Mouse (Mus musculus) adrenal gland, postnatal 25 days (tissue): Measurements from ENCODE around the gene Mapk7. TPM values are rescaled to one million over a fixed set of nuclear protein-coding genes. Genes with fewer than 3 reads are reported as not detected.

Experiments used
- DNase-seq: peaks from one replicate; pipeline ENCODE4 v3.0.0; 2021; ENCODE audit warnings: mixed read lengths
- long read RNA-seq: library from polyadenylated mRNA; stranded (forward); transcript quantifications from one replicate; pipeline ENCODE4 v2.0.0, GENCODE M21; 2021
- total RNA-seq: library from RNA; stranded (reverse); gene quantifications from 2 replicates; pipeline ENCODE4 v1.2.3, GENCODE M21; 2021

Gene Mapk7
- total RNA-seq, result 21.6 and 23.9 TPM in 2 replicates
- long read RNA-seq, partial matches to known transcripts, result 5 of 10 reads
- long read RNA-seq, other reads (novel, unspliced or antisense), result 5 of 10 reads

DNA sequence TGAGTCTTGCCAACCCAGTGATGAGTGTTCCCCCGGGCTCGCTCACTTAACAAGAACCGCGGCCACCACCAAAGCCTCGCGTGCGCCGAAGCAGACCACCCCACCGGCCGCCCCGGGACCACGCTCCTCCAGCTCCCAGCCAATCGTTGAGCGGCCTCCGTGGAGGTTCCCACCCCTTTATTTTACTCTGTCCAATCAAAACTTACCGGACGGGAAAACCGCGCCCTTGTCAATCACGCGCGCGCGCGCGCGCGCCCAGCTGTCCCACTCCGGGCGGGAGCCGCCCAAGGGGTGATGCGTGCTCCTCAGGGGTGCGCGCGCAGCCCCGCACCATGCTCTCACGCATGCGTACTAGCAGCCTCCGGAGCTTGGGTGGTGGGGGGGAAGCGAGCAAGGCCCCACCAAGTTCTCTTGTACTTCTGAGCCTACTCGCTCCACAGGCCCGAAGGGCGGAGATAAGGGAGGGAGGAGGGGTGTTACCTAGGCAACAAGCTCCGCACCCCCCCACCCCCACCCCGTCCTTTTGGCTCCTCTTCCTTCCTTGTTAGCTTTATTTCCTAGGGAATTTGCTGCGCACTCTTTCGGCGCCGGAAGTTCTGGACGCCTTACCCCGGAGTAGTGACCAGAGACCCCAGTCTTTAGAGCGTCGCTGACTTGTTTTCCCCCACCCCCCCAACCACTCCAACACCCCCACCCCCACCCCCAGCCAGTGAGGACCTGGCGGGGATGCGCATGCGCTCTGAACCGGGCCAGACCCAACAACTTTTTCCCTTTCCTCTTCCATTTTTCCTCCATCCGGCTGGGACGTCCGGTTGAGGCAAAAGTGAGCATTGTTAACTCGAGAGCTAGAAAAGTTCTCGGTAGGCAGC, at the start of gene Mapk7:
Mapk7 (minus strand) TSS at position 278 of the 869 bp plus-strand sequence.
- peak; percentile 97 for DNase-seq

DNA sequence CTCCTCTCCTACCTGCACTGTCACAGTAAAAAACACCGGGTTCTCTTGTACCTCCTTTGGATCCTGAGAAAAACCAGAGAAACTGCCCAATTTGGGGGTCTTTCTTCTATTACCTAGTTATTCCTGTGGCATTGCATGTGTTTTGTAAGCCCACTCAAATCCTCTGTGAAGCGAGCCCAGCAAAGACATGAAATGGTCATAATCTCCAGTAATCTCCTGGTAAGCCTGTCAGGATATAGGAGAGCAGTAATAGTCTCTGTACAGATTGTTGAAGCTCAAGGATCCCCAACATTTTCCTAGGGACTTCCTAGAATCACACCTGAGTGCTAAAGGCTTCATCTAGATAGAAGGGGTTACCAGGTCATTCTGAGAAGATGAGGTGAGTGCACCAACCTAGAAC, 46.9 kb upstream of the Mapk7 start:
- no peak for DNase-seq

DNA sequence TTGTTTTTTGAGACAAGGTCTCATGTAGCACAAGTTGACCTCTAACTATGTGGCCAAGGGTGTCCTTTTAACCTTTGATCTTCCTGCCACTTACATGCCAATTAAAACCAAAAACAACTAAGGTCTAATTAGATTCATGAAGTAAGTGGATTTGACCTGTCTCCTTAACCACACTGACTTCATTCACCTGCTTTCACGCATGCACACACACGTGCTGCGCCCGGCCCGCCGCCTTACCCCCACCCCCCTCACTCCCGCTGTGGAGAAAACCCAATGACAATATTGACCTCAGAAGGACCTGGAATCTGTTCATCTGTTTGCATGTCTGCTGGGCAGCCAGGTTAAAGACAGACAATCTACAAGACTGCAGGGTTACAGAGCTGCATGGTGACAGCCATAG, 46.4 kb upstream of the Mapk7 start:
- DNase-seq, result no peak

DNA sequence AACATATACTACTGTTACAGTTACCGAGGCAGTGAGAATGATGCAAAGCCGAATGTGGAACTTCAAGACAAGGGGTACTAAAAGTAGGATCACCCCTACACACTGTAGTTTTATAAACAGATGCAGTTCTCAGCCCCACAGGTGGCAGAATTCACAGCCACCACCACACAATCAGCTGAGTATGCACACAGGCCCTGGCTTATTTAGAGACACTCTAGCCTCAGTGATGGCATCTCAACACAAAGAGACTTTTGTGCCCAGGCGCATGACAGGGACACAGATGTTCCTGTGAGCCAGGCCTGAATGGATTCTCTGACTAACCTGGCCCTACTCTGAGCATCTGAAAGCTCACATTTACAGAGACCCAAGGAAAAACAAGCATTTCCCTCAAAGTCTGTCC, 43.2 kb upstream of the Mapk7 start:
- DNase-seq, result no peak

DNA sequence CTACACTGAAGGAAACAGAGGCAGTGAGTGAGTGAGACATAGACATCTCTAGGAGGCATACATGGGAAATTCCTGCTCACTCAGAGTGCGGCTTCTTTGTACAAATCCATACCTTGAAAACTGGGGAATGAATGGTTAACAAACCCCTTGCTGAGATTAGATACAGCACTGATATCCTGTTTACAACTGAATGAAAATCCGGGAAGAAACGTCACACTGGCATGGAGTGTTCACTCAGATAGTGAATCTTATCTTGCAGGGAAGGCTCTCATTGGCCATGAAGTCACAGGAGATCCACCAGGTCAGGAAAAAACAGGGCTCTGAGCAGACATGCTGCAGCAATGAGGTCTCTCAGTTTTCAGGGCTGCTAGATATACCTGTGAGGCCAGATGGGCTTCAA, 42.7 kb upstream of the Mapk7 start:
- DNase-seq, result no peak

DNA sequence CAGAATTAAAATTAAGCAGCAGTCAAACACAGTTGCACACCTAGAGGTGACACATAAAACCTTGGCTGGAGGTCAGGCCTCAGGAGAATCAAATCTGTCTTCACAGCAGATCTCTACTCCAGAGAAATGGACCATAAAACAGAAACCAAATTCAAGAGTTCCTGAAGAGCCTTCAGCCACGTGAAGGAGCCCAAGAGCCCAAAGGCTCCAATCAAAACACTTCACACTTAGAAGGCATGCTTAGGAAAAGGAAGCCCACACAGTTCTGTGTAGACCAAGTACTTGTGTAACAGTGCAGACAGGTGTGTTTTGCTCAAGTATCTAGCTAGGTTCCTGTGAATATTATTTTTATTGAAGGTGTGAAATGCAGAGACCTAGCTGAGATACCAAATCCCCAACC, 41.3 kb upstream of the Mapk7 start:
- no peak for DNase-seq

DNA sequence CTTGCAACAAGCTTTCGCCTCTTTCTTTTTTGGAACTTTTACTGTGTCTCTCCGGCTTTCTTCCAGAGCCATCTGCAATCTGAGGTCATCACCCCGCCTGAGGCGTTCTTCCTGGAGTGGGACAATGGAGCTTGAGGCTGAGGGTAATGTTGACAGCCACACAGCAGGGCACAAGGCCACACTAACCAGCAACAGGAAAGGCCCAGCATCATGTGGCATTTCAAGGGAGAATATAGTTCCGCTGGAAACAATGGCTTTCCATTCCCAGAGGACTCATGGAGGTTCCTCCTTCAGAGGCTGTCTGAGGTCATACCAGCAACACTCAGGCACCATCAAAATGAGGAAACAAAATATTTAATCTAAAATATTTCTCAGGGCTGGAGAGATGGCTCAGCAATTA, 39.4 kb upstream of the Mapk7 start:
- DNase-seq, result peak; percentile 16

DNA sequence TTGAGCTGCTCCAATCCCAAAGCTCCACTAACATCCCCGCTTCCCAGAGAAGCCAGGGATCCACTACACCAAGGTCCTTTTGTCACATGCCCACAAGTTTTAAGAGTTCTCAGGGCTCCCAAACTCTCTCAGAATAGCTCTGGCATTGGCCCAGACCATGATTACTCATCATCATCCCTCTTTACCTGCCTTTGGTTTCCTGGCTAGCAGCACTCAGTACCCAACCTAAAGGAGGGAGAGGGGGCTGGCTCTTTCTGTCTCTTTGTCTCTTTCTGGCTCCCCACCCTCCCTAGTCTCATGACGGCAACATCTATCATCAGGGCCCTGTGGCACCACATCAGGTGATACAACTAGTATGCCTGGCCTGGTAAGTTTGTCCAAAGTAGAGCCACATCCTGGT, 38.6 kb upstream of the Mapk7 start:
- no peak for DNase-seq

DNA sequence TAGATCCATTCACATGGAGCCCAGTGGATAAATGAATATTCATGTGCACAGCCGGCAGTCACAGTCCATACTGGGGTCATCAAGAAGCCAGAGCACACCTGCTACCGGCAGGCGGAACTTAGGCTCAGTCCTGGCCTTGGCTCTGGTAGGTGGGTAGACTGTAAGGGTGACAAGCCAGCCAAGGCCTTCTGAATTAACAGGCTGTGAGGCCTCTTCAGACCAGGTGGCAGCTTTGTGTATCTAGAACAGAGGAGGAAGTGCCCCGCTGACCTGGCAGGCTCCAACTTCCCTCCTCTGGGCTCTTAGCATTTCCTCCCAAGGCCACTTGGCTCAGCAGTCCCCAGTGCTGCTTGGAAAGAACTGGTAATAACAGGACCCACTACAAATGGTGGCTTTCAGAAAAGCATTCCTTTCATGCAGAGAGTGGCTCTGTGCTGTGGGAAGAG, 35.1 kb upstream of the Mapk7 start:
- peak; percentile 23 for DNase-seq

DNA sequence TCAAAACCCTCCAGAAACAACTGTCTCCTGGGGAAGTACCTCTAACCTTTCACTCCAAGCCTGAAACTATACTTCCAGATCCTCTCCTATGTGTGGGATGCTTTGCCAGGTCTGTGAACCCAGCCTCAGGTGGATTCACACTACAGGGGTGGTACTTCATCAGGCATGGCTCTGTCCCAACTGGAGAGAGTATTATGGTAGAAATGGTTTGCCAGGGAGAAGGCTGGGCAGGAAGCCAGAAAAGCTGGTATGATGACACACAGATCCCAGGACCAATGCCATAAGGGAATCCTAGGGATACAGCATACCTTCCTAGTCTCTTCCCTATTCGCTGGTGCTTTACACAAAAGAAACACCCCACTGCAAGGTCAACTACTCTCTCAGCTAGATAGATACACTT, 32.7 kb upstream of the Mapk7 start:
- peak; percentile 41 for DNase-seq

DNA sequence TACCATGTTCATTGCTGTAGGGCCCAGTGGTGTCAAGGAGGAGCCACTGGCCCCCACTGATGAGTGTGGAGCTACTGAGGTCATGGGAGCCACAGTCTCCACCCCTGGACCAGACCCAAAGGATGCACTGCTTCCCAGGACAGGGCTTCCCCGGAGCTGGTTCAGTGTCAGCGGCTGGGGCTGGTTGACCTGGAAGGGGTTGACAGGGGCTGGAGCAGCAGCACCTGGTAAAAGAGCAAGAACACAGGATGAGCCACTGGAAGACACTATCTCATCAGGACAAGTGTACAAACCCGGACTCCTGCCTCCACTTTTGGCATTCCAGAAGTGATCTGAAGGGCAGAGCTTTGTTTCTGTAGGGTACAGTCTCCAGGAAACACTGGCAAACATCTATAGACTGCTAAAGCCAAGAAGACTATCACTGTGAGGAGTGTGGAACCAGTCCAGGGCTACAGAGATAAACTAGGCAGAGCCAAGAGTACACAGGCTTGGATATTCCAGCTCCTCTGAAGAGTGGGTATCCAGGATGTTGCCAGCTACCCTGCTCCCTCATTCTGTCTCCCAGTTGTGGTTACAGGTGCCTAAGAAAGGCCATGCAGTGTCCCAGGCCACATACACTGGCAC, 25.4 kb upstream of the Mapk7 start:
- no peak for DNase-seq

DNA sequence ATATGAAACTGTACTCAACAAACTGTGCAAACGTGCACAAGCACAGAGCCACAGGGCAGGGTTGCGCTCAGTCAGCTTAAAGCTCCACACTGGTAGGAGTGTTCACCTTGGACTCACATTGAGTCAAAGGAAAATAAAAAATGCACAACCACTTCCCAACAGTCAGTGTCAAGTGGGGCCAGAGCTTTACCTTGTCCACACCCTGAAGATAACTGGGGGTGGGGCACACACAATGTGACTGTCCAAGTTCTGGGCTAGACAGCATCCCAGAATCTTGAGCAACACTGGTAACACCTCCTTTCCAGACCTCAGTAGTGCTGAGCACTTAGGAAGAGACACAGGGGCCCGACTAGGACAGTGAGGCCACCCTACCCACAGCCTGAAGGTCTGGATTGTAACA, 24.7 kb upstream of the Mapk7 start:
- no peak for DNase-seq

DNA sequence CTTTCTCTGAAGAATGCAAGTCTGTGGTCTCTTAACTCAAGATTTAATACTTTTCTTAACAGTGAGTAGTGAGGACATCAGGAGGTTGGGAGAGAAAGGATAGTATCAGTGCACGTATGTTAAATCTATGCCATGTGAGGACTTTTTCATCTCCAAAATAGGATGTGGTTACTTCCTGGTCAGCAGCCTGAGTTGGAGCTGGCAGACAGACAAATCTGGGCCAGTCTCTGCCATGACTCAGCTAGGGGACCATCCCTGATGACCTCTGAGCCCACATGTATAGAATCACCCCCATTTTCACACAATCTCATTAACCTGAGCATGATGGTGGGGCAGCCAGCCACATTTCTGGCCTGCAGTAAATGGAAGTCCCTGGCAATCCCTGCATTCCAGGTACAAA, 23.8 kb upstream of the Mapk7 start:
- no peak for DNase-seq

DNA sequence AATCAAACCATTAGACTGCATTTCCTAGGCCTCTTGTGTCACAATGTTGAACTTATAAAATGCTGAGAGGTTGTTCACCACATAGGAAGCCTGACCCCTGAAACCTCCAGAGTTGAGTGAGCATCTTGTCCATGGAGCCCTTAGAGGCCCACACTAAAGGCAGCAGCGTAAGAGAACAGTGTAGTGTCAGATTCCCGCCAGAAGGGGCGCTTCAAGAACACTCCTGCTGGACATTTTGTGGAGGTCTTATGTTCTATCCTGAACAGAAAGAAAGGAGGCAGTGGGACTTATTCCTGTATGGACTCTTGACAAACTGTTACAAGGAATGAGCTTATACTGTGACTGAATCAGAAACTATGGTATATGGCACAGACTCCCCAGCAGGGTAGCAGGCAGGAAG, 20.7 kb upstream of the Mapk7 start:
- peak; percentile 28 for DNase-seq

DNA sequence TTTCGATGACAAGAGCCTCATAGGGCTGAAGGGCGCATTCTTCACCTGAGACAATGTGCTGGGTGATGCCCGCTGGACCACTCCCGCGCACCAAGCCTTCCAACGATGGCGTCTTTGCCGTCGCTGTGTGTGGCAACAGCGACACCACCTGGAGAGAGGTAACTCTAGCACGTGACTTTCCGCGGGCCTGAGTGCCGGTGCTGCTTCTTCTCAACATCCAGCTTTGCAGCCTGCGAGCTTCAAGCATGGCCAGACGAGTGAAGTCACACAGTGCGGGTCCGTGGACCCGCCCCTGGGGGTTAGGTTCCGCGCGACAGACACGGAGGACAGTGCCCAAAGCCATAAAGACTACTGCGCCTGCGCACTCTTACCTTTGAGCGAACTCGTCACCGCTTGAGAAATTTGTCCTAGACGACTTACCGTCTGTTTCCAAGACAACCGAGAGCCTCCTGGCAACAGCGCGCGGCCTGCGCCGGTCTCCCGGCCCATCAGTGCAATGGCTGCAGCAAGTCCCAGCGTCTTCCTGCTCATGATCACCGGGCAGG, 10.6 kb upstream of the Mapk7 start, which contains the start of gene B9d1:
B9d1 (plus strand) TSS at position 432 of the 545 bp plus-strand sequence.
- peak; percentile 92 for DNase-seq

DNA sequence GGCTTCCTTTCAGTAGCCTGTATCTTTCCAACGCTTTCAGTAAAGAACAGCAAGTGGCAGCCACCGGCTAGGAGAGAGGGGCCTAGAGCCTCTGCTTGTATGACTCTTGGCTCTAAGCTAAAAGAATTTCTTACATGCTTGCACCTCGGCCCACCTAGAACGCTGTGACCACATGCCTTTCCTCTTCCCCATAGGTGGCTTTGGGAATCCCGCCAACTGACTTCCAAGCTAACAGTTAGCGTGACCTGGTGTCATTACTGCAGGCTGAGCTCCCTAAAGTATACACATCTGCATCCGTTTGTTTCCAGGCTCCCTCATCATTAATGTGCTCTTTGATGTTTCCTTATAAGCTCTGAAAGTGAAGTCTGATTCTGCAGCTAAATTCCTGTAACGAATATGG, 9.7 kb upstream of the Mapk7 start:
- DNase-seq, result no peak

DNA sequence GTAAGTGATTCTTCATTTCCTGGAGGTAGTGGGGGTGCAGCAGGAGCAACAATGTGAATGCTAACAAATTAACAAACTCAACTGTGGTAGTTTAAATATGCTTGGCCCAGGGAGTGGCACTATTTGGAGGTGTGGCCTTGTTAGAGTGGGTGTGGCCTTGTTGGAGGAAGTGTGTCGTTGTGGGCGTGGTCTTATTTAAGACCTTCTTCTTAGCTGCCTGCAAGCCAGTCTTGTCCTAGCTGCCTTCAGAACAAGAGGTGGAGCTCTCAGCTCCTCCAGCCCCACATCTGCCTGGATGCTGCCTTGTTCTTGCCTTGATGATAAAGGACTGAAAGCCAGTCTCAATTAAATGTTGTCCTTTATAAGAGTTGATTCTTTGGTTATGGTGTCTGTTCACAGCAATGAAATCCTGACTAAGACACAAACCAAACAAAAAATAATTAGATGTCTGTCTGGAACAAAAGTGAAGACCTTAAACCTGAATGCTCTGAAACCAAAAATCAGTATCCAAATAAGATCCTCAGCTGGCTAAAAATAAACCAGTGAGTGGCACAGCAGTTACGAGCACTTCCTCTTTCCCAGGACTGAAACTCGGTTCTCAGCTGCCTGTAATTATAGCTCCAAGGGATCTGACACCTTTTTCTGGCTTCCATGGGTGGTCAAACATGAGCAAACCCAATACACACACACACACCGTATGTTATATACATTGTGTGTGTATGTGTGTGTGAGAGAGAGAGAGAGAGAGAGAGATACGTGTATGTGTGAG, 4.7 kb upstream of the Mapk7 start:
- DNase-seq, result no peak

DNA sequence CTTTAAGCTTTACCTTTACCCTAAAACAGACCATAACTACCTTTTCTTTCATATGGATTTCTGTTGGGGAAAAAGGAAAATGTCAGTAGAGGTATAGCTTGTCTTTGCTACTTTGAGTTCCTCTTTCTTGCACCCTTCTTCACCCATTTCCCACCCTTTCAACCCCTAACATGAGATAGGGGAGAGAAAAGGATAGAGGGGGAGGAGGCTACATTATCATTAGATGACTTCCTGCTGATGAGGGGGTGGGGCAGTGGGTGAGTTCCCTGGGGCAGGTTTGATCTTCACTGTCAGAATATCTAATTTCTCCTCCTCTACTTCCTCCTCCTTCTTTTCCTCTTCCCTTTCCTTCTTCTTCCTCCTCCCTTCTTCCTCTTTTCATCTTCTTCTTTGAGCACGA, 3.3 kb upstream of the Mapk7 start:
- DNase-seq, result no peak

DNA sequence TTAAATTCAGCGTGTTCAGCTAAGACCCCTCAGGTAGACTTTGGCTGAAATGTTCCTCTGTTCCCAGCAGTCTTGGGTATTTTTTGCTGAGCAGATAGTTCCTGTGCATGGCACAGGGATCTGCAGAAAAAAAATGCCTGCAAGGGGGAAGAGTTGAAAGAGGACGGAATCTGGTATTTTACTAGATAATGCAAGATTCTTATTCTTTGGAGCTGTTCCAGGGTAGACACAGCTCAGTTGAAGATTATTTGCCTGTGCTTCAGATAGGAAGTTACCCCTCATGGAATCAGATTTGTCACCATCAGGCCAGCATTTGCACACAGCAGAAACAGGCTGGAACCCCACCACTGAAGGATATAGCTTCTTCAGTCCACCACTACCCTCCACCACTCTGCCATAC, 1.3 kb upstream of the Mapk7 start:
- DNase-seq, result no peak

DNA sequence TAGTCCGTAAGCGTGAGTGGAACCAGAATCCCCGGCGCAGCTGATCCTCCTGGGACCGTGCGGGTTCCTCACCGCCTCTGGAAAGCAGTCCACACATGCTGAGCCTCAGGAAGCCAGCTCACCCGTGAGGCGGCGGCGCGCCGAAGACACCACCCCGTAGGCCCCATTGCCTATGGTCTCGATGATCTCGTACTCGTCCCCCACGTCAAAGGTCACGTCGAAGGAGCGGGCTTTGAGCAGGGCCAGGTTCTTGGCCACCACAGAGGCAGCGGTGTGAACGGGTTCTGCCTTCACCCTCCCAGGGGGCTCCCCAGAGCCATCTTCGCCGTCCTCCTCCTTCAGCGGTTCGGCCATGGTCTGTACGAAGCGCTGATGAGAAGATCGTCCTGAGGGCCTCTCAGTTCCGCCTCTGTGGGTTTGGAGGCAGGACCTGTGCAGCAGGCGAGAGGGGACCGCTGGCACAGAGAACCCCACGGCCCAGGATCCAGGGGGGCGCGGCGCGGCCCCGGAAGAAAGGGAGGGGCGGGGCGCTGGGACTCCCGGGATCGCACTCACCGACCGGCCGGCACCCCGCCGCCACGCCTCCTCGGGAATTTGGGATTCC, 579 bp downstream of the Mapk7 start:
- DNase-seq, result peak; percentile 48

DNA sequence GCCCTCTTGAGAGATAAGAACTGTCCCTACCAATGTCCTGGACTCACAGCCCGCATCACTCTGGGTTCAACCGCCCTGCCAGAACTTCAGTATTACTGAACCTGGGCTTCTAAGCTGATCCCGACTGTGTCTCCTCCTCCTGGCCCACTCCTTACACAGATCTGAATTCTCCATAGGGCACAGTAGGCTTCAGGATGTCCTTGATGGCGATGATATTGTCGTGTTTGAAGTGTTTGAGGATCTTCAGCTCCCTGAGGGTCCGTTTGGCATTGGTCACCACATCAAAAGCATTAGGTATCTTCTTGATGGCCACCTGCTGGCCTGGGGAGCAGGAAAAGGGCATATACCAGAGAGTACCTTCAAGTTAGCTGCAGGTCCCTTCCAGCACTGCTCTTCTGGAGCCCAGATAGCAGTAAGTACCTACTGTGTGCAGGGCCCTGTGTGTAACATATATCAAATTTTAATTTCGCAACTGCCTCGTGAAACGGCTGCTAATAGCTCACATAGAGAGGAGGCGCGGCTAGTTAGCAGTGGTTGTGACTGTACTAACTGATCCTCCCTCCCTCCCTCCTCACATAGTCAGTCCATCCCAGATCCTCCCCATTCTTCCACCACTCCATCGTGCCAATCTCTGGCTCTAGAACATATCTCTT, 1.3 kb downstream of the Mapk7 start:
- DNase-seq, result no peak
